Mouse (Mus musculus) thymus, adult 2 months (tissue): Measurements from ENCODE around the gene Kirrel3. TPM values are rescaled to one million over a fixed set of nuclear protein-coding genes. Genes with fewer than 3 reads are reported as not detected.

Experiments
- DNase-seq: peaks from one replicate; pipeline ENCODE4 v3.0.0; 2021
- H3K27ac ChIP-seq: fragments of 200-500 bp; 2 replicates; pipeline ENCODE4 v1.5.1; 2012; ENCODE audit warnings: low read length, control low read depth; ENCODE audit not compliant: control insufficient read depth, insufficient read depth
- H3K27me3 ChIP-seq: fragments of 200-500 bp; 2 replicates; pipeline ENCODE4 v1.6.1; 2012; ENCODE audit warnings: mild to moderate bottlenecking, low read length, moderate library complexity, mixed read lengths; ENCODE audit not compliant: control insufficient read depth, insufficient read depth
- H3K36me3 ChIP-seq: fragments of 200-500 bp; 2 replicates; pipeline ENCODE4 v1.6.1; 2012; ENCODE audit warnings: mild to moderate bottlenecking, low read length, moderate library complexity; ENCODE audit not compliant: control insufficient read depth, insufficient read depth
- H3K4me1 ChIP-seq: fragments of 200-500 bp; replicated peaks from 2 replicates; pipeline ENCODE4 v1.6.1; 2012; ENCODE audit warnings: low read length; ENCODE audit not compliant: control insufficient read depth, insufficient read depth
- H3K4me3 ChIP-seq: fragments of 200-500 bp; 2 replicates; pipeline ENCODE4 v1.5.1; 2012; ENCODE audit warnings: mild to moderate bottlenecking, low read length, control low read depth, moderate library complexity; ENCODE audit not compliant: control insufficient read depth, insufficient read depth
- CTCF ChIP-seq: fragments of 200-500 bp; IDR thresholded peaks from 2 replicates; pipeline ENCODE4 v1.5.1; 2012; ENCODE audit warnings: mild to moderate bottlenecking, control low read depth, low read length, moderate library complexity, borderline replicate concordance; ENCODE audit not compliant: control insufficient read depth, poor library complexity, insufficient read depth; ENCODE audit errors: extremely low read depth
- POLR2A ChIP-seq: fragments of 200-500 bp; IDR thresholded peaks from 2 replicates; pipeline ENCODE4 v1.6.1; 2012; ENCODE audit warnings: mild to moderate bottlenecking, low read length, control low read depth, moderate library complexity; ENCODE audit not compliant: control insufficient read depth, poor library complexity, insufficient read depth; ENCODE audit errors: extremely low read depth
- WGBS: fragments of 180-500 bp; shearing (Covaris S2); methylation state at CpG from one replicate; pipeline ENCODE4 v1.1.7; 2018; 5-methylcytosine and 5-hydroxymethylcytosine counted together
- polyA plus RNA-seq: library from polyadenylated mRNA; depleted of rRNA; stranded (reverse); fragments of >200 nt; gene quantifications from 2 replicates; pipeline ENCODE4 v1.2.3, GENCODE M21; 2012

Gene Kirrel3
- polyA plus RNA-seq, 1 experiment, result 1.2 TPM

DNA sequence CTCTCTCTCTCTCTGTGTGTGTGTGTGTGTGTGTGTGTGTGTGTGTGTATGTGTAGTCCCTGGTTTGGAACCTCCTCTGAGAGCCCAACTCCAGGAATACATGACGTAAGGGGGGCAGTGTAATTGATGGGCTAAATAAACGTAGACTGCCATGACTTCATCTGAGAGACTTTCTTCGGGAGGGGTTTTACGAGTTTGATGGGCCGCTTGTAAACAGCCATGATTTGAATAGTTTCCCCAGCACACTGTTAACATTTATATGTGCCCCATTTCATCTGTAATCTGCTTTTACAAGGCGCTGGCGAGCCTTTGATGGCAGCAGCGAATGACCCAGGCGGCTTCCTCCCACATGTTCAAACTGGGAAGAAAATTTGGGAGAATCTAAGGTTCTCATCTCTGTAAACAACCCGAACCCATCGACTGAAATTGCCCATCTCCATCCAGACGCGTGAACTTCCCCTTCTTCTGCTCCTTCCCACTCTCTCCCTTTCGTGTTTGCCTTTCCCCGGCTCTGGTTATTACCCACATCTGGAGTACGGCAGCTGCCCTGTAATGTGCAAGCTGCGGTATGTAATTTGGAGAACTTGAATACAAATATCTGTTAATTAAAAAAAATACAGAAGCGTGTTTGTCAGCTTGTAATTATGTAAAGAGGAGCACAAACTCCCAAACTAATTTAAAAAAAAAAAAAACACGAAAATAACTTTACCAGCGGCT, 34.7 kb downstream of the Kirrel3 start:
- TF ChIP-seq CTCF (no peak), POLR2A (no peak)
- no peak overlapping the region for H3K27ac ChIP-seq
- H3K4me1 ChIP-seq, result no peaks in the 10 kb centered on the region
- H3K4me3 ChIP-seq, result no peak overlapping the region
- 55% methylated on average over 20 of the region's 20 CpGs for WGBS
- no peaks in the 10 kb centered on the region for H3K36me3 ChIP-seq
- no peaks in the 10 kb centered on the region for H3K27me3 ChIP-seq
- no peak for DNase-seq

DNA sequence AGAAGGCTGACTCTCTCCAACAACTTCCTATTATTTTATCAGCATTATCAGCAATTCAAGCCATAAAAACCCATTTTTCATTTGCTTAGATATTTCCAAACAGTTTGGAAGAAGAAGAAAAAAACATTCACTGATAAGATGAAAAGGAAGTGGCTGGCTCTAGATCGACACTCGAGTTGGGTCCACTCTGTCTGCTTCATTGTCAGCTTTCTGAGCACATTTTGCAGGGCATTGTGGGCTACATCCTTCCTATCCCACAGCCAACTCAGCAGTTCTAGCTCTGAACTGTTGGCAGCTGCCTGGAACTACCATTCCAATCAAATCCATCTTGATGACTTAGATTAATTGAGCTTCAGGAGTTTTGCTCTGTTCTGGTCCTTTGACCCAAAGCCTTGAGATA, 40.0 kb downstream of the Kirrel3 start:
- Histone ChIP-seq H3K27ac (no peak overlapping the region), H3K4me1 (no peaks in the 10 kb centered on the region), H3K4me3 (no peak overlapping the region), H3K27me3 (no peaks in the 10 kb centered on the region), H3K36me3 (no peaks in the 10 kb centered on the region)
- DNase-seq, result no peak
- no peak for TF ChIP-seq POLR2A
- TF ChIP-seq CTCF, result no peak
- 2% methylated on average over 2 of the region's 2 CpGs for WGBS

DNA sequence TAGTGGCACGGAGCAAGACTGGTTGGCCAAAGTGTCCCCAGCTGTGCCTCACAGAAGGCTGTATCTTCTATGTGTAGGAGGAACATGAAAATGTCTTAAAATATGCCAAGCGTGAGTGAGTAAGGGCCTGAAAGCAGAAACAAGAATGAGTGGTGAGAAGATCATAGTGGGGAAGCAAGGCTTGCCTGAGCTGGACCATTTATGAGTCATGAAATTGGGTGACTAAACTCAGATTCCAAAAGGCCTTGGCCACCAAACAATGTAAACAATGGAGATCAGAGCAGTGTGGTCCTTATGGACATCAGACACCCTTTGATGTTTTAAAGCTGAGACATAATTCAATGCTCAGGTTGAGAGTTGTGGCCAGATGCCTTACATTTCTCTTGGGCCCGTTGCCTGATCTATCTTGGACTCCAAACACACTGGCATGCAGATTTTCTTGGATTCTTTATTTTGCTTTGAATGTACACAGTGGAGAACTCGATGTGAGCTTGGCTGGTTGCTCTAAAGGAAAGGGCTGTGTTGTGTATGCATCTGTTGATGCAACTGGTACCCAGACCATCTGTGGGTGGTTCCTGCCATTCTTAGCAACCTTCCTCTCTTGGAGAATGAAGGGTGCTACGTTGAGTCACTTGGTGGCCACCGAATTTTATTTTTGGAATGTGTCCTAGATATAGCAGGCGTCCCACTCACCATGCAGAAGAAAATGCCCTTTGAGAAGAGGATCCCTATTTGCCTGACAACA, 53.1 kb downstream of the Kirrel3 start:
- H3K27ac ChIP-seq, result no peak overlapping the region
- no peaks in the 10 kb centered on the region for H3K36me3 ChIP-seq
- H3K4me1 ChIP-seq, result no peaks in the 10 kb centered on the region
- WGBS, result 81% methylated on average over 7 of the region's 7 CpGs
- H3K4me3 ChIP-seq, result no peak overlapping the region
- H3K27me3 ChIP-seq, result no peaks in the 10 kb centered on the region
- DNase-seq, result no peak
- no peak for TF ChIP-seq CTCF
- TF ChIP-seq POLR2A, result no peak

DNA sequence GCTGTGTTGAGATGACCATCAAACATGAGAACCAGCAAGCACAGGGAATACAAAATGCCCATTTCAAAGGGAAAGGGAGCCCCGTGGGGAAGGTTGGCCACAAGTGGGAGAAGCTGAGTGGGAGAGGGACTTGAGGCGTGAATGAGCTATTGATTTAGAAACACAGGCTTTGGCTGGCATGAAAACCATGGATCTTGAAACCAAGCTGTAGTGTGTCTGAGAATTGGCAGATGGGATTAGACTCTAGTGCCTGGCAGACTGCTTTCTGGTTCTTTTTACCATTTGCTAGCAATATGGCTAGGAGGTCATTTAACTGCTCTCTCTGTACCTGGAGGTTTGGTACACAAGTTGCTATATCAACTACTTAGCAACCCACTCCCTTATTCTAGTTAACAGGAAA, 56.2 kb downstream of the Kirrel3 start:
- H3K4me3 ChIP-seq, result no peak overlapping the region
- 82% methylated on average over 2 of the region's 2 CpGs for WGBS
- H3K4me1 ChIP-seq, result no peaks in the 10 kb centered on the region
- TF ChIP-seq CTCF (no peak), POLR2A (no peak)
- no peak for DNase-seq
- H3K27me3 ChIP-seq, result no peaks in the 10 kb centered on the region
- H3K27ac ChIP-seq, result no peak overlapping the region
- H3K36me3 ChIP-seq, result no peaks in the 10 kb centered on the region

- Histone ChIP-seq H3K4me1 (no peaks in the 10 kb centered on the region), H3K36me3 (no peaks in the 10 kb centered on the region), H3K4me3 (no peak overlapping the region), H3K27me3 (no peaks in the 10 kb centered on the region), H3K27ac (no peak overlapping the region)
- no peak for TF ChIP-seq POLR2A
- no peak for TF ChIP-seq CTCF
- no peak for DNase-seq
- 66% methylated on average over 2 of the region's 2 CpGs for WGBS
Measured at GRCm38 (mm10) chr9:34555699-34556098, 70.0 kb downstream of the Kirrel3 start.

GRCm38 (mm10) chr9:34557846-34558245, 72.2 kb downstream of the Kirrel3 start:
- TF ChIP-seq CTCF (no peak), POLR2A (no peak)
- H3K27me3 ChIP-seq, result no peaks in the 10 kb centered on the region
- H3K27ac ChIP-seq, result no peak overlapping the region
- H3K36me3 ChIP-seq, result no peaks in the 10 kb centered on the region
- H3K4me3 ChIP-seq, result no peak overlapping the region
- no peaks in the 10 kb centered on the region for H3K4me1 ChIP-seq
- no peak for DNase-seq
- WGBS, result 81% methylated on average over 5 of the region's 5 CpGs

GRCm38 (mm10) chr9:34558291-34558899, 72.7 kb downstream of the Kirrel3 start:
- DNase-seq, result no peak
- Histone ChIP-seq H3K4me3 (no peak overlapping the region), H3K27ac (no peak overlapping the region), H3K27me3 (no peaks in the 10 kb centered on the region), H3K4me1 (no peaks in the 10 kb centered on the region), H3K36me3 (no peaks in the 10 kb centered on the region)
- TF ChIP-seq POLR2A (no peak), CTCF (no peak)
- 76% methylated on average over 8 of the region's 8 CpGs for WGBS
